Mouse (Mus musculus): ENCODE data around the gene Adgrg3.

DNA sequence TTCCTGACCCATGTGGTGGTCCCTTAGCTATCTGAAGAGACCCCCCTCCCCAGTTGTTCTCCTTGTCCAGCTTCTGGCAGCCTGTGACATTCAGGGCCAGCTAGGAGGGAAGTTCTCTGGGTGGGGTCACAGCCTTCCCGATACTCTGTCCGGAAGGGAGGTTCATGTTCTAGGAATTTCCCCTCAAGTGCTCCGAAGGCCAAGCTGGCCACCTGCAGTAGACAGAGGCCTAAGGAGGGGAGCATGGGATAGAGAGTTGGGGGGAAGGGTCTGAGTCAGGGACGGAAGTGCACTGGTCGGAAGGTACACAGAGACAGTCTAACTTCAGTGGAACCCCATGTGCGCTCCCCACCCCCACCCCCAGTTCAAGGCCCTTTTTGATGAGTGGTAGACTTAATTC is 17.5 kb upstream of the Adgrg3 start:
- TF ChIP-seq CTCF (conservative IDR thresholded peaks at IDR 0.05; ENCODE audit: insufficient read depth, insufficient read length, low read depth, low read length) (no peak), POLR2A (IDR thresholded peaks at IDR 0.05; ENCODE audit: low read depth, low read length) (no peak)

Data from kidney, adult 2 months (tissue).